Mouse (Mus musculus): ENCODE results near the gene Stxbp1. TPM values are rescaled to one million over a fixed set of nuclear protein-coding genes. Genes with fewer than 3 reads are reported as not detected.
"Not testable (repeated sequence)": the region's sequence is repeated elsewhere in the genome, so short reads cannot be mapped to it uniquely, and the experiment has no call there.

Stxbp1 gene
- polyA plus RNA-seq, 1 experiment from 2014 or later, result 240 TPM

- ATAC-seq (ENCODE audit: low FRiP score, low TSS enrichment) (no peak), DNase-seq (no peak)
- Histone ChIP-seq H3K27me3 (ENCODE audit: control insufficient read depth, insufficient read depth, low read length) (no peaks in the 10 kb centered on the region), H3K27ac (replicated peaks; ENCODE audit: low read depth, low read length) (no peak overlapping the region), H3K9me3 (ENCODE audit: control insufficient read depth, low read length) (no peaks in the 10 kb centered on the region), H3K36me3 (ENCODE audit: control insufficient read depth, insufficient read depth, low read length) (no peaks in the 10 kb centered on the region), H3K4me1 (ENCODE audit: control insufficient read depth, insufficient read depth, low read length) (peaks cover 4% of the 10 kb centered on the region; the same call in 1 of the 2 replicates), H3K4me3 (replicated peaks; ENCODE audit: low read depth, low read length) (no peak overlapping the region), H3K9ac (replicated peaks; ENCODE audit: low read length) (no peak overlapping the region), H3K4me2 (ENCODE audit: low read length) (no peak overlapping the region)
- 66% methylated on average over 7 of the region's 7 CpGs for WGBS
Measured at GRCm38 (mm10) chr2:32855046-32855785, 8.2 kb upstream of the Stxbp1 start.

- Histone ChIP-seq H3K36me3 (ENCODE audit: control insufficient read depth, insufficient read depth, low read length) (no peaks in the 10 kb centered on the region), H3K9me3 (ENCODE audit: control insufficient read depth, low read length) (no peaks in the 10 kb centered on the region), H3K27me3 (ENCODE audit: control insufficient read depth, insufficient read depth, low read length) (no peaks in the 10 kb centered on the region), H3K4me2 (ENCODE audit: low read length) (no peak overlapping the region), H3K27ac (replicated peaks; ENCODE audit: low read depth, low read length) (no peak overlapping the region), H3K4me3 (replicated peaks; ENCODE audit: low read depth, low read length) (no peak overlapping the region), H3K9ac (replicated peaks; ENCODE audit: low read length) (no peak overlapping the region), H3K4me1 (ENCODE audit: control insufficient read depth, insufficient read depth, low read length) (peaks cover 4% of the 10 kb centered on the region; the same call in 1 of the 2 replicates)
- DNase-seq (peak; percentile 95), ATAC-seq (ENCODE audit: low FRiP score, low TSS enrichment) (peak; percentile 56; the same call in 1 of the 2 replicates)
- 7% methylated on average over 8 of the region's 8 CpGs for WGBS
Measured at GRCm38 (mm10) chr2:32854206-32854605, 7.2 kb upstream of the Stxbp1 start.

- H3K9ac ChIP-seq (replicated peaks; ENCODE audit: low read length); H3K9me3 ChIP-seq (ENCODE audit: control insufficient read depth, low read length); H3K4me3 ChIP-seq (replicated peaks; ENCODE audit: low read depth, low read length); H3K4me1 ChIP-seq (ENCODE audit: control insufficient read depth, insufficient read depth, low read length); ATAC-seq (ENCODE audit: low FRiP score, low TSS enrichment); H3K4me2 ChIP-seq (ENCODE audit: low read length); H3K27ac ChIP-seq (replicated peaks; ENCODE audit: low read depth, low read length); H3K36me3 ChIP-seq (ENCODE audit: control insufficient read depth, insufficient read depth, low read length); H3K27me3 ChIP-seq (ENCODE audit: control insufficient read depth, insufficient read depth, low read length); DNase-seq: not testable (repeated sequence)
- 69% methylated on average over 4 of the region's 4 CpGs for WGBS
Measured at GRCm38 (mm10) chr2:32853716-32854115, 6.7 kb upstream of the Stxbp1 start.

- Histone ChIP-seq H3K4me1 (ENCODE audit: control insufficient read depth, insufficient read depth, low read length) (peaks cover 4% of the 10 kb centered on the region; the same call in 1 of the 2 replicates), H3K27ac (replicated peaks; ENCODE audit: low read depth, low read length) (no peak overlapping the region), H3K9ac (replicated peaks; ENCODE audit: low read length) (no peak overlapping the region; the same call in 1 of the 2 replicates), H3K4me3 (replicated peaks; ENCODE audit: low read depth, low read length) (peak overlapping the region; percentile 19), H3K36me3 (ENCODE audit: control insufficient read depth, insufficient read depth, low read length) (no peaks in the 10 kb centered on the region), H3K4me2 (ENCODE audit: low read length) (peak overlapping the region; percentile 41), H3K9me3 (ENCODE audit: control insufficient read depth, low read length) (no peaks in the 10 kb centered on the region), H3K27me3 (ENCODE audit: control insufficient read depth, insufficient read depth, low read length) (no peaks in the 10 kb centered on the region)
- DNase-seq, result peak; percentile 87
- WGBS, result 3% methylated on average over 20 of the region's 20 CpGs
- no peak for ATAC-seq (ENCODE audit: low FRiP score, low TSS enrichment)
Measured at GRCm38 (mm10) chr2:32852156-32852555, 5.1 kb upstream of the Stxbp1 start.

- H3K27me3 ChIP-seq (ENCODE audit: control insufficient read depth, insufficient read depth, low read length), result no peaks in the 10 kb centered on the region
- peaks cover 13% of the 10 kb centered on the region for H3K4me1 ChIP-seq (ENCODE audit: control insufficient read depth, insufficient read depth, low read length)
- H3K9me3 ChIP-seq (ENCODE audit: control insufficient read depth, low read length), result no peaks in the 10 kb centered on the region
- no peak overlapping the region for H3K9ac ChIP-seq (replicated peaks; ENCODE audit: low read length)
- DNase-seq, result no peak
- 53% methylated on average over 6 of the region's 6 CpGs for WGBS
- peak overlapping the region; percentile 78 for H3K4me3 ChIP-seq (replicated peaks; ENCODE audit: low read depth, low read length)
- peak; percentile 18; the same call in 1 of the 2 replicates for ATAC-seq (ENCODE audit: low FRiP score, low TSS enrichment)
- peak overlapping the region; percentile 74 for H3K4me2 ChIP-seq (ENCODE audit: low read length)
- no peak overlapping the region for H3K27ac ChIP-seq (replicated peaks; ENCODE audit: low read depth, low read length)
- H3K36me3 ChIP-seq (ENCODE audit: control insufficient read depth, insufficient read depth, low read length), result no peaks in the 10 kb centered on the region
Measured at GRCm38 (mm10) chr2:32847468-32847821, 400 bp upstream of the Stxbp1 start.

GRCm38 (mm10) chr2:32846101-32846804 lies 792 bp downstream of the Stxbp1 start:
- DNase-seq (peak; percentile 86), ATAC-seq (ENCODE audit: low FRiP score, low TSS enrichment) (peak; percentile 46)
- Histone ChIP-seq H3K4me2 (ENCODE audit: low read length) (peak overlapping the region; percentile 74), H3K9ac (replicated peaks; ENCODE audit: low read length) (peak overlapping the region; percentile 90), H3K27ac (replicated peaks; ENCODE audit: low read depth, low read length) (peak overlapping the region; percentile 93), H3K4me1 (ENCODE audit: control insufficient read depth, insufficient read depth, low read length) (peaks cover 9% of the 10 kb centered on the region), H3K36me3 (ENCODE audit: control insufficient read depth, insufficient read depth, low read length) (peaks cover 7% of the 10 kb centered on the region; the same call in 1 of the 2 replicates), H3K9me3 (ENCODE audit: control insufficient read depth, low read length) (no peaks in the 10 kb centered on the region), H3K27me3 (ENCODE audit: control insufficient read depth, insufficient read depth, low read length) (no peaks in the 10 kb centered on the region), H3K4me3 (replicated peaks; ENCODE audit: low read depth, low read length) (peak overlapping the region; percentile 78)
- under 1% methylated on average over 33 of the region's 33 CpGs for WGBS

- 6% methylated on average over 12 of the region's 12 CpGs for WGBS
- H3K4me1 ChIP-seq (ENCODE audit: control insufficient read depth, insufficient read depth, low read length), result peaks cover 9% of the 10 kb centered on the region
- peak; percentile 25 for DNase-seq
- ATAC-seq (ENCODE audit: low FRiP score, low TSS enrichment), result no peak
- H3K9ac ChIP-seq (replicated peaks; ENCODE audit: low read length), result peak overlapping the region; percentile 90
- H3K27ac ChIP-seq (replicated peaks; ENCODE audit: low read depth, low read length), result peak overlapping the region; percentile 93; the same call in 1 of the 2 replicates
- H3K27me3 ChIP-seq (ENCODE audit: control insufficient read depth, insufficient read depth, low read length), result no peaks in the 10 kb centered on the region
- no peaks in the 10 kb centered on the region for H3K9me3 ChIP-seq (ENCODE audit: control insufficient read depth, low read length)
- H3K36me3 ChIP-seq (ENCODE audit: control insufficient read depth, insufficient read depth, low read length), result peaks cover 10% of the 10 kb centered on the region; the same call in 1 of the 2 replicates
- peak overlapping the region; percentile 74 for H3K4me2 ChIP-seq (ENCODE audit: low read length)
- H3K4me3 ChIP-seq (replicated peaks; ENCODE audit: low read depth, low read length), result peak overlapping the region; percentile 78
Measured at GRCm38 (mm10) chr2:32845572-32846100, 1.4 kb downstream of the Stxbp1 start.

- Histone ChIP-seq H3K36me3 (ENCODE audit: control insufficient read depth, insufficient read depth, low read length) (peaks cover 10% of the 10 kb centered on the region; the same call in 1 of the 2 replicates), H3K4me2 (ENCODE audit: low read length) (no peak overlapping the region), H3K4me3 (replicated peaks; ENCODE audit: low read depth, low read length) (no peak overlapping the region), H3K4me1 (ENCODE audit: control insufficient read depth, insufficient read depth, low read length) (peaks cover 9% of the 10 kb centered on the region), H3K27me3 (ENCODE audit: control insufficient read depth, insufficient read depth, low read length) (no peaks in the 10 kb centered on the region), H3K9ac (replicated peaks; ENCODE audit: low read length) (no peak overlapping the region), H3K27ac (replicated peaks; ENCODE audit: low read depth, low read length) (no peak overlapping the region), H3K9me3 (ENCODE audit: control insufficient read depth, low read length) (no peaks in the 10 kb centered on the region)
- ATAC-seq (ENCODE audit: low FRiP score, low TSS enrichment) (no peak), DNase-seq (peak; percentile 34)
- 45% methylated on average over 4 of the region's 4 CpGs for WGBS
Measured at GRCm38 (mm10) chr2:32842558-32842957, 4.5 kb downstream of the Stxbp1 start.
